Mouse (Mus musculus) heart, embryonic 14.5 days (tissue): Measurements from ENCODE around the gene Amz2. TPM values are rescaled to one million over a fixed set of nuclear protein-coding genes. Genes with fewer than 3 reads are reported as not detected.

Experiments used
- ATAC-seq: fragments of 200-750 bp; cut with Nextera tagmentation; 2 replicates; pipeline ENCODE4 v1.8.0; 2017; ENCODE audit warnings: low read depth, moderate TSS enrichment; ENCODE audit not compliant: insufficient number of reproducible peaks, insufficient read depth, low FRiP score
- H3K27ac ChIP-seq, 2 experiments: fragments of 200-500 bp in 1 of 2; fragments of 300-500 bp in 1 of 2; sonication (generic) in 1 of 2; replicated peaks in 1 of 2; 2 replicates each; pipeline ENCODE4 v1.5.1; 2012 to 2014; ENCODE audit warnings: low read depth in 2 of 2, low read length in 2 of 2, control low read depth in 1 of 2, mild to moderate bottlenecking in 1 of 2, mixed read lengths in 1 of 2; ENCODE audit not compliant: control insufficient read depth in 1 of 2, insufficient read depth in 1 of 2
- H3K27me3 ChIP-seq: fragments of 300-500 bp; sonication (generic); 2 replicates; pipeline ENCODE4 v1.6.1; 2014; ENCODE audit warnings: mild to moderate bottlenecking, low read length, control low read depth; ENCODE audit not compliant: control insufficient read depth, insufficient read depth
- H3K36me3 ChIP-seq: fragments of 300-500 bp; sonication (generic); 2 replicates; pipeline ENCODE4 v1.6.1; 2014; ENCODE audit warnings: mild to moderate bottlenecking, control low read depth, low read length, mixed read lengths; ENCODE audit not compliant: control insufficient read depth, insufficient read depth
- H3K4me1 ChIP-seq, 2 experiments: fragments of 200-500 bp in 1 of 2; fragments of 300-500 bp in 1 of 2; sonication (generic) in 1 of 2; 2 replicates each; pipeline ENCODE4 v1.6.1; 2012 to 2014; ENCODE audit warnings: low read length in 2 of 2, control low read depth in 1 of 2, mixed read lengths in 1 of 2; ENCODE audit not compliant: control insufficient read depth in 2 of 2, insufficient read depth in 2 of 2
- H3K4me2 ChIP-seq: fragments of 300-500 bp; sonication (generic); 2 replicates; pipeline ENCODE4 v1.6.1; 2014; ENCODE audit warnings: mild to moderate bottlenecking, low read length
- H3K4me3 ChIP-seq, 2 experiments: fragments of 200-500 bp in 1 of 2; fragments of 300-500 bp in 1 of 2; sonication (generic) in 1 of 2; 2 replicates each; pipeline ENCODE4 v1.5.1; 2012 to 2014; ENCODE audit warnings: low read length in 2 of 2, mild to moderate bottlenecking in 2 of 2, control low read depth in 1 of 2, low read depth in 1 of 2, moderate library complexity in 1 of 2; ENCODE audit not compliant: control insufficient read depth in 1 of 2, insufficient read depth in 1 of 2
- H3K9ac ChIP-seq: fragments of 300-500 bp; sonication (generic); 2 replicates; pipeline ENCODE4 v1.6.1; 2014; ENCODE audit warnings: mild to moderate bottlenecking, low read length
- H3K9me3 ChIP-seq: fragments of 300-500 bp; sonication (generic); 2 replicates; pipeline ENCODE4 v1.6.1; 2016; ENCODE audit warnings: low read length, control low read depth; ENCODE audit not compliant: control insufficient read depth
- WGBS: fragments of 180-500 bp; shearing (Covaris S2); extraction: QIAGEN DNeasy Blood & Tissue Kit; methylation state at CpG from one replicate; pipeline ENCODE4 v1.1.7; 2014; 5-methylcytosine and 5-hydroxymethylcytosine counted together
- polyA plus RNA-seq: library from polyadenylated mRNA; unstranded; fragments of >200 nt; fragmentation: Nextera tagmentation; extraction: Ambion mirVana; gene quantifications from 2 replicates; pipeline ENCODE4 v1.2.1, GENCODE M21; 2014

The Amz2 gene
- polyA plus RNA-seq, 1 experiment from 2014 or later: 38.7 TPM

- ATAC-seq: no peak
- H3K4me2 ChIP-seq: no peak overlapping the region
- H3K36me3 ChIP-seq: no peaks in the 10 kb centered on the region
- no peak overlapping the region for H3K4me3 ChIP-seq
- peaks cover 0 to 3% of the 10 kb centered on the region in 2 experiments; a peak in 2 of 4 replicates for H3K4me1 ChIP-seq
- 87% methylated on average over 5 of the region's 5 CpGs for WGBS
- H3K27me3 ChIP-seq: no peaks in the 10 kb centered on the region
- H3K27ac ChIP-seq: no peak overlapping the region
- no peaks in the 10 kb centered on the region for H3K9me3 ChIP-seq
- no peak overlapping the region for H3K9ac ChIP-seq
These were observed 10.9 kb upstream of the Amz2 start for GRCm38 (mm10) chr11:109414802-109415201.

GRCm38 (mm10) chr11:109416709-109417420 is 8.9 kb upstream of the Amz2 start:
- no peak overlapping the region for H3K4me2 ChIP-seq
- peaks cover 0 to 3% of the 10 kb centered on the region in 2 experiments; a peak in 2 of 4 replicates for H3K4me1 ChIP-seq
- no peak overlapping the region for H3K9ac ChIP-seq
- H3K4me3 ChIP-seq: no peak overlapping the region
- no peaks in the 10 kb centered on the region for H3K27me3 ChIP-seq
- no peak for ATAC-seq
- H3K9me3 ChIP-seq: no peaks in the 10 kb centered on the region
- no peaks in the 10 kb centered on the region for H3K36me3 ChIP-seq
- no peak overlapping the region for H3K27ac ChIP-seq
- WGBS: 64% methylated on average over 8 of the region's 8 CpGs

GRCm38 (mm10) chr11:109417472-109418040 is 8.2 kb upstream of the Amz2 start:
- WGBS: 75% methylated on average over 9 of the region's 9 CpGs
- no peaks in the 10 kb centered on the region for H3K27me3 ChIP-seq
- no peak overlapping the region for H3K9ac ChIP-seq
- no peak overlapping the region for H3K27ac ChIP-seq
- no peaks in the 10 kb centered on the region for H3K36me3 ChIP-seq
- H3K4me2 ChIP-seq: no peak overlapping the region
- no peak for ATAC-seq
- H3K4me3 ChIP-seq: no peak overlapping the region
- peaks cover 0 to 3% of the 10 kb centered on the region in 2 experiments; a peak in 2 of 4 replicates for H3K4me1 ChIP-seq
- 0 out of 2 replicates have a peak, but pooled peaks cover 3% of the 10 kb centered on the region for H3K9me3 ChIP-seq

GRCm38 (mm10) chr11:109419461-109419860 is 6.3 kb upstream of the Amz2 start:
- no peak overlapping the region for H3K4me3 ChIP-seq
- ATAC-seq: no peak
- 54% methylated on average over 4 of the region's 4 CpGs for WGBS

GRCm38 (mm10) chr11:109419961-109420566 is 5.7 kb upstream of the Amz2 start:
- Histone ChIP-seq H3K4me3 (no peak overlapping the region), H3K4me1 (peaks cover 0 to 3% of the 10 kb centered on the region in 2 experiments; a peak in 2 of 4 replicates), H3K4me2 (peak overlapping the region; percentile 49), H3K27ac (no peak overlapping the region), H3K9ac (0 out of 2 replicates have a peak overlapping the region, but pooled peaks have one; percentile 36), H3K9me3 (0 out of 2 replicates have a peak, but pooled peaks cover 3% of the 10 kb centered on the region), H3K27me3 (no peaks in the 10 kb centered on the region), H3K36me3 (no peaks in the 10 kb centered on the region)
- WGBS: 34% methylated on average over 16 of the region's 16 CpGs
- ATAC-seq: no peak

More at GRCm38 (mm10) chr11:109419461-109419860, 6.3 kb upstream of the Amz2 start:
- Histone ChIP-seq H3K4me2 (no peak overlapping the region), H3K27ac (no peak overlapping the region), H3K36me3 (no peaks in the 10 kb centered on the region), H3K27me3 (no peaks in the 10 kb centered on the region), H3K9me3 (0 out of 2 replicates have a peak, but pooled peaks cover 3% of the 10 kb centered on the region), H3K9ac (no peak overlapping the region), H3K4me1 (peaks cover 0 to 3% of the 10 kb centered on the region in 2 experiments; a peak in 2 of 4 replicates)

- WGBS: 84% methylated on average over 14 of the region's 14 CpGs
- no peak for ATAC-seq
- 0 out of 2 replicates have a peak, but pooled peaks cover 3% of the 10 kb centered on the region for H3K9me3 ChIP-seq
These were observed 5.2 kb upstream of the Amz2 start for GRCm38 (mm10) chr11:109420567-109420962.

GRCm38 (mm10) chr11:109421205-109421604 is 4.5 kb upstream of the Amz2 start:
- 80% methylated on average over 5 of the region's 5 CpGs for WGBS
- H3K4me1 ChIP-seq: peaks cover 0 to 3% of the 10 kb centered on the region in 2 experiments; a peak in 2 of 4 replicates
- ATAC-seq: no peak
- 0 out of 2 replicates have a peak, but pooled peaks cover 3% of the 10 kb centered on the region for H3K9me3 ChIP-seq
- H3K4me3 ChIP-seq: no peak overlapping the region
- H3K4me2 ChIP-seq: no peak overlapping the region
- no peak overlapping the region for H3K9ac ChIP-seq
- H3K36me3 ChIP-seq: no peaks in the 10 kb centered on the region
- no peak overlapping the region for H3K27ac ChIP-seq
- no peaks in the 10 kb centered on the region for H3K27me3 ChIP-seq

More at GRCm38 (mm10) chr11:109420567-109420962, 5.2 kb upstream of the Amz2 start:
- H3K36me3 ChIP-seq: no peaks in the 10 kb centered on the region
- no peak overlapping the region for H3K9ac ChIP-seq
- H3K27me3 ChIP-seq: no peaks in the 10 kb centered on the region
- no peak overlapping the region for H3K4me3 ChIP-seq
- 0 out of 2 replicates have a peak overlapping the region, but pooled peaks have one; percentile 49 for H3K4me2 ChIP-seq
- H3K4me1 ChIP-seq: peaks cover 0 to 3% of the 10 kb centered on the region in 2 experiments; a peak in 2 of 4 replicates
- no peak overlapping the region for H3K27ac ChIP-seq
